Mouse (Mus musculus): Measurements from ENCODE around the gene Cdhr1. TPM values are rescaled to one million over a fixed set of nuclear protein-coding genes. Genes with fewer than 3 reads are reported as not detected.
A peak's percentile ranks its signal among the peaks of the same experiment; 100 is the strongest.

Cdhr1 gene
- polyA plus RNA-seq, 1 experiment from 2014 or later, result 0.15 TPM

DNA sequence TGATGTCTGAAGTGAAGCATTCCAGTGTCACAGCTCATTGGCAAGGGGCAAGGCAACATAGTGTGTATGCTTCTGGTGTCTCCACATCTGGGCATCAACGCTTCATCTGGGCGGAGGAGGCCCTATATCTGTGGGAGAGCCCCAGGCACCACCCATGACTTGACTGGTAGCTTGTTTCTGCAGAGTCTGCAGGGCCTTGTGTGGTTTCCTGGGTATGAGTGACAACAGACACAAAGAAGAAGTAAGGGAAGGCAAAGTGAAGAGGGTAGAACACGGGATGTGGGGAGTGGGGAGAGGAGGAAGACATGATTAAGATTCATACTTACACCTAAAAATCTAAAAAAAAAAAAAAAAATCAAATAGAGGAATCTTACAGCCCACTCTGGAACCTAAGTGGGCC is 4.3 kb upstream of the Cdhr1 start:
- H3K9me3 ChIP-seq (ENCODE audit: control insufficient read depth, low read length), result no peaks in the 10 kb centered on the region
- H3K36me3 ChIP-seq (ENCODE audit: control insufficient read depth, insufficient read depth, low read length), result no peaks in the 10 kb centered on the region
- DNase-seq (ENCODE audit: low spot score), result no peak
- peaks cover 12% of the 10 kb centered on the region for H3K27me3 ChIP-seq (ENCODE audit: control insufficient read depth, insufficient read depth, low read length)
- H3K4me1 ChIP-seq (ENCODE audit: control insufficient read depth, insufficient read depth, low read length), result no peaks in the 10 kb centered on the region
- no peak overlapping the region for H3K4me3 ChIP-seq (ENCODE audit: low read depth, low read length)
- no peak for ATAC-seq (ENCODE audit: insufficient number of reproducible peaks, low FRiP score, low TSS enrichment, low read depth)
- no peak overlapping the region for H3K27ac ChIP-seq (replicated peaks; ENCODE audit: low read depth, low read length)
- H3K9ac ChIP-seq (ENCODE audit: low read length), result no peak overlapping the region
- 93% methylated on average over 3 of the region's 3 CpGs for WGBS
- H3K4me2 ChIP-seq (ENCODE audit: low read depth, severe bottlenecking), result no peak overlapping the region

- Histone ChIP-seq H3K36me3 (ENCODE audit: control insufficient read depth, insufficient read depth, low read length) (no peaks in the 10 kb centered on the region), H3K27ac (replicated peaks; ENCODE audit: low read depth, low read length) (no peak overlapping the region), H3K4me3 (ENCODE audit: low read depth, low read length) (no peak overlapping the region), H3K9ac (ENCODE audit: low read length) (no peak overlapping the region), H3K9me3 (ENCODE audit: control insufficient read depth, low read length) (no peaks in the 10 kb centered on the region), H3K27me3 (ENCODE audit: control insufficient read depth, insufficient read depth, low read length) (peaks cover 12% of the 10 kb centered on the region), H3K4me1 (ENCODE audit: control insufficient read depth, insufficient read depth, low read length) (no peaks in the 10 kb centered on the region), H3K4me2 (ENCODE audit: low read depth, severe bottlenecking) (no peak overlapping the region)
- no peak for DNase-seq (ENCODE audit: low spot score)
- 80% methylated on average over 5 of the region's 5 CpGs for WGBS
- ATAC-seq (ENCODE audit: insufficient number of reproducible peaks, low FRiP score, low TSS enrichment, low read depth), result no peak
Measured at GRCm38 (mm10) chr14:37101531-37101930, 3.4 kb upstream of the Cdhr1 start.

GRCm38 (mm10) chr14:37095556-37095955 is 2.6 kb downstream of the Cdhr1 start:
- Histone ChIP-seq H3K4me2 (ENCODE audit: low read depth, severe bottlenecking) (no peak overlapping the region), H3K27me3 (ENCODE audit: control insufficient read depth, insufficient read depth, low read length) (peaks cover 12% of the 10 kb centered on the region), H3K4me3 (ENCODE audit: low read depth, low read length) (no peak overlapping the region)

GRCm38 (mm10) chr14:37094436-37094835 is 3.7 kb downstream of the Cdhr1 start:
- WGBS, result 85% methylated on average over 6 of the region's 6 CpGs
- H3K27ac ChIP-seq (replicated peaks; ENCODE audit: low read depth, low read length), result no peak overlapping the region
- no peak overlapping the region for H3K4me3 ChIP-seq (ENCODE audit: low read depth, low read length)
- H3K9ac ChIP-seq (ENCODE audit: low read length), result no peak overlapping the region
- H3K27me3 ChIP-seq (ENCODE audit: control insufficient read depth, insufficient read depth, low read length), result peaks cover 12% of the 10 kb centered on the region
- ATAC-seq (ENCODE audit: insufficient number of reproducible peaks, low FRiP score, low TSS enrichment, low read depth) (no peak), DNase-seq (ENCODE audit: low spot score) (no peak)
- no peaks in the 10 kb centered on the region for H3K36me3 ChIP-seq (ENCODE audit: control insufficient read depth, insufficient read depth, low read length)
- H3K9me3 ChIP-seq (ENCODE audit: control insufficient read depth, low read length), result no peaks in the 10 kb centered on the region
- H3K4me2 ChIP-seq (ENCODE audit: low read depth, severe bottlenecking), result no peak overlapping the region
- no peaks in the 10 kb centered on the region for H3K4me1 ChIP-seq (ENCODE audit: control insufficient read depth, insufficient read depth, low read length)

More at GRCm38 (mm10) chr14:37095556-37095955, 2.6 kb downstream of the Cdhr1 start:
- no peak for ATAC-seq (ENCODE audit: insufficient number of reproducible peaks, low FRiP score, low TSS enrichment, low read depth)
- Histone ChIP-seq H3K36me3 (ENCODE audit: control insufficient read depth, insufficient read depth, low read length) (no peaks in the 10 kb centered on the region), H3K9me3 (ENCODE audit: control insufficient read depth, low read length) (no peaks in the 10 kb centered on the region), H3K4me1 (ENCODE audit: control insufficient read depth, insufficient read depth, low read length) (no peaks in the 10 kb centered on the region), H3K9ac (ENCODE audit: low read length) (no peak overlapping the region), H3K27ac (replicated peaks; ENCODE audit: low read depth, low read length) (no peak overlapping the region)
- no peak for DNase-seq (ENCODE audit: low spot score)
- 86% methylated on average over 4 of the region's 4 CpGs for WGBS

DNA sequence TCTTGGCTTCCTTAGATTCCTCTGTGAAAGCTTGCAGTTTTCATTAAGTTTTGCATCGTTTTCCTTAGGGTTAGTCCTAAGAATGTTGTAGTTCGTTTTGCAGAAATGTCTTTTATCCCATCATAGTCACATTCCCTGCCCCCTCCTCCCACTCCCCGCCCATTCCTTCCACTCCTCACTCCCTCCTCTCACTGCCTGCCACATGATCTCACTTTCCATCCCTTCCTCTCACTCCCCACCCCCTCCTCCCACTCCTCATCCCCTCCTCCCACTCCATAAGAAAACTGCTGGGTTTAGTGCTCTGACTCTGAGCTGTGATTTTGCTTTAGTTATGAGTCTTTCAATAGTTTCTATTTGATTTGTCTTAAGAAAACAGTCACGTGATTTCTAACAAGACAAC is 14.4 kb downstream of the Cdhr1 start:
- no peak overlapping the region for H3K4me3 ChIP-seq (ENCODE audit: low read depth, low read length)
- no peak overlapping the region for H3K4me2 ChIP-seq (ENCODE audit: low read depth, severe bottlenecking)
- no peaks in the 10 kb centered on the region for H3K4me1 ChIP-seq (ENCODE audit: control insufficient read depth, insufficient read depth, low read length)
- H3K36me3 ChIP-seq (ENCODE audit: control insufficient read depth, insufficient read depth, low read length), result no peaks in the 10 kb centered on the region
- no peaks in the 10 kb centered on the region for H3K9me3 ChIP-seq (ENCODE audit: control insufficient read depth, low read length)
- DNase-seq (ENCODE audit: low spot score) (no peak), ATAC-seq (ENCODE audit: insufficient number of reproducible peaks, low FRiP score, low TSS enrichment, low read depth) (no peak)
- no peak overlapping the region for H3K27ac ChIP-seq (replicated peaks; ENCODE audit: low read depth, low read length)
- no peak overlapping the region for H3K9ac ChIP-seq (ENCODE audit: low read length)
- WGBS, result 30% methylated on average over 4 of the region's 4 CpGs
- no peaks in the 10 kb centered on the region for H3K27me3 ChIP-seq (ENCODE audit: control insufficient read depth, insufficient read depth, low read length)

DNA sequence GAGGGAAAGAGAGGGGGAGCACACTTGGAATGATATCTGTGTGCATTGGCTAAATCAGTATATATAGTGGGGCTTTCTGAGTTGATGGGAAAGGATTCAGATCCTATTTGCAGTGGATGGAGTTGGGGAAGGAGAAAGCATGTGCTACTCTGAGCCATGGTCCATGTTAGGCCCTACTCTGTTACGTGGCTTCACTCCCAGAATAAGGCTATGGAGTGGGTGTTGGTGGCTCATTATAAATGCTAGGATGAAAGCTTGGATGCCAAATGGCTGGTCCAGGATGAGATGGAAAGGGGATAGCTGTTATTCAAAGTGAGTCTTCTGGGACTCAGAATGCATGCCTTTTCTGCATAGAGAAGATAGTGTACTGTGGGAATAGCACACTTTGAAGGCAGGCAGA is 17.4 kb downstream of the Cdhr1 start:
- WGBS, result 88% methylated on average over 1 of the region's 1 CpGs
- H3K4me1 ChIP-seq (ENCODE audit: control insufficient read depth, insufficient read depth, low read length), result no peaks in the 10 kb centered on the region
- H3K4me3 ChIP-seq (ENCODE audit: low read depth, low read length), result no peak overlapping the region

DNA sequence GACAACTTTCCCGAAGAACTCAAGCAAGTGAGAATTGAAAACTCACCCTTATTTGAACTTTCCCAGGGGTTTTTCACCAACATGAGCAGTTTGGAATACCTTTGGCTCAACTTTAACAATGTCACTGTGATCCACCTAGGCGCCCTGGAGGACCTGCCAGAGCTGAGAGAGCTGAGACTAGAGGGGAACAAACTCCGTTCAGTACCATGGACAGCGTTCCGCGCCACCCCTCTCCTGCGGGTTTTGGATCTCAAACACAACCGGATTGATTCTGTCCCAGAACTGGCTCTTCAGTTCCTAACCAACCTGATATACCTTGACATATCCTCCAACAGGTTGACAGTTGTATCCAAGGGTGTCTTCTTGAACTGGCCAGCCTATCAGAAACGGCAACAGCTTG is 29.6 kb downstream of the Cdhr1 start:
- DNase-seq (ENCODE audit: low spot score) (peak; percentile 88), ATAC-seq (ENCODE audit: insufficient number of reproducible peaks, low FRiP score, low TSS enrichment, low read depth) (no peak)

More for the DNA sequence above, 17.4 kb downstream of the Cdhr1 start:
- Histone ChIP-seq H3K9ac (ENCODE audit: low read length) (no peak overlapping the region), H3K27ac (replicated peaks; ENCODE audit: low read depth, low read length) (no peak overlapping the region), H3K9me3 (ENCODE audit: control insufficient read depth, low read length) (no peaks in the 10 kb centered on the region), H3K36me3 (ENCODE audit: control insufficient read depth, insufficient read depth, low read length) (no peaks in the 10 kb centered on the region), H3K27me3 (ENCODE audit: control insufficient read depth, insufficient read depth, low read length) (no peaks in the 10 kb centered on the region), H3K4me2 (ENCODE audit: low read depth, severe bottlenecking) (no peak overlapping the region)
- ATAC-seq (ENCODE audit: insufficient number of reproducible peaks, low FRiP score, low TSS enrichment, low read depth) (no peak), DNase-seq (ENCODE audit: low spot score) (no peak)

GRCm38 (mm10) chr14:37067629-37068028 is 30.5 kb downstream of the Cdhr1 start, which contains the start of gene Lrit2:
TSS of gene Lrit2 (plus strand) at chr14:37067929.
- Histone ChIP-seq H3K4me2 (ENCODE audit: low read depth, severe bottlenecking) (no peak within 1 kb of the TSS), H3K27me3 (ENCODE audit: control insufficient read depth, insufficient read depth, low read length) (no peaks in the 10 kb centered on the region), H3K4me3 (ENCODE audit: low read depth, low read length) (no peak within 1 kb of the TSS), H3K4me1 (ENCODE audit: control insufficient read depth, insufficient read depth, low read length) (no peaks in the 10 kb centered on the region), H3K9ac (ENCODE audit: low read length) (no peak within 1 kb of the TSS), H3K36me3 (ENCODE audit: control insufficient read depth, insufficient read depth, low read length) (no peaks in the 10 kb centered on the region), H3K9me3 (ENCODE audit: control insufficient read depth, low read length) (no peaks in the 10 kb centered on the region), H3K27ac (replicated peaks; ENCODE audit: low read depth, low read length) (no peak within 1 kb of the TSS)
- 82% methylated on average over 5 of the region's 5 CpGs for WGBS
- DNase-seq (ENCODE audit: low spot score) (no peak), ATAC-seq (ENCODE audit: insufficient number of reproducible peaks, low FRiP score, low TSS enrichment, low read depth) (no peak)

More for the DNA sequence above, 29.6 kb downstream of the Cdhr1 start:
- H3K4me1 ChIP-seq (ENCODE audit: control insufficient read depth, insufficient read depth, low read length), result no peaks in the 10 kb centered on the region
- H3K27ac ChIP-seq (replicated peaks; ENCODE audit: low read depth, low read length), result no peak overlapping the region
- no peaks in the 10 kb centered on the region for H3K27me3 ChIP-seq (ENCODE audit: control insufficient read depth, insufficient read depth, low read length)
- H3K9me3 ChIP-seq (ENCODE audit: control insufficient read depth, low read length), result no peaks in the 10 kb centered on the region
- H3K4me2 ChIP-seq (ENCODE audit: low read depth, severe bottlenecking), result no peak overlapping the region
- 19% methylated on average over 9 of the region's 9 CpGs for WGBS
- no peaks in the 10 kb centered on the region for H3K36me3 ChIP-seq (ENCODE audit: control insufficient read depth, insufficient read depth, low read length)
- no peak overlapping the region for H3K9ac ChIP-seq (ENCODE audit: low read length)
- no peak overlapping the region for H3K4me3 ChIP-seq (ENCODE audit: low read depth, low read length)

- WGBS, result 68% methylated on average over 2 of the region's 2 CpGs
Measured at GRCm38 (mm10) chr14:37066636-37067035, 31.5 kb downstream of the Cdhr1 start.

More at GRCm38 (mm10) chr14:37066636-37067035, 31.5 kb downstream of the Cdhr1 start:
- no peak overlapping the region for H3K9ac ChIP-seq (ENCODE audit: low read length)
- no peak for DNase-seq (ENCODE audit: low spot score)
- no peak overlapping the region for H3K4me2 ChIP-seq (ENCODE audit: low read depth, severe bottlenecking)
- H3K27ac ChIP-seq (replicated peaks; ENCODE audit: low read depth, low read length), result no peak overlapping the region
- H3K4me1 ChIP-seq (ENCODE audit: control insufficient read depth, insufficient read depth, low read length), result no peaks in the 10 kb centered on the region
- ATAC-seq (ENCODE audit: insufficient number of reproducible peaks, low FRiP score, low TSS enrichment, low read depth), result no peak
- no peaks in the 10 kb centered on the region for H3K27me3 ChIP-seq (ENCODE audit: control insufficient read depth, insufficient read depth, low read length)
- no peaks in the 10 kb centered on the region for H3K9me3 ChIP-seq (ENCODE audit: control insufficient read depth, low read length)
- no peak overlapping the region for H3K4me3 ChIP-seq (ENCODE audit: low read depth, low read length)
- H3K36me3 ChIP-seq (ENCODE audit: control insufficient read depth, insufficient read depth, low read length), result no peaks in the 10 kb centered on the region

Measured in limb, embryonic 11.5 days (tissue).